Mouse (Mus musculus) liver, postnatal 0 days (tissue): ENCODE results near the gene 2010300C02Rik. TPM values are rescaled to one million over a fixed set of nuclear protein-coding genes. Genes with fewer than 3 reads are reported as not detected.
"Not testable (repeated sequence)": the region's sequence is repeated elsewhere in the genome, so short reads cannot be mapped to it uniquely, and the experiment has no call there.

Source experiments
- ATAC-seq: fragments of 200-750 bp; cut with Nextera tagmentation; 2 replicates; pipeline ENCODE4 v1.8.0; 2017; ENCODE audit warnings: mild to moderate bottlenecking, moderate library complexity
- DNase-seq: peaks from one replicate; pipeline ENCODE4 v3.0.0-alpha.2; 2016
- H3K27ac ChIP-seq: fragments of 300-500 bp; sonication (generic); 2 replicates; pipeline ENCODE4 v1.5.1; 2014; ENCODE audit warnings: antibody characterized with exemption, moderate library complexity, mild to moderate bottlenecking, low read depth
- H3K27me3 ChIP-seq: fragments of 300-500 bp; sonication (generic); 2 replicates; pipeline ENCODE4 v1.6.1; 2014; ENCODE audit warnings: low read length, control low read depth, mixed read lengths; ENCODE audit not compliant: insufficient read depth
- H3K36me3 ChIP-seq: fragments of 300-500 bp; sonication (generic); replicated peaks from 2 replicates; pipeline ENCODE4 v1.6.1; 2014; ENCODE audit warnings: mild to moderate bottlenecking, control low read depth, low read length, moderate library complexity, mixed read lengths; ENCODE audit not compliant: insufficient read depth
- H3K4me1 ChIP-seq: fragments of 300-500 bp; sonication (generic); 2 replicates; pipeline ENCODE4 v1.6.1; 2014; ENCODE audit warnings: antibody characterized with exemption, mild to moderate bottlenecking, control low read depth; ENCODE audit not compliant: insufficient read depth
- H3K4me2 ChIP-seq: fragments of 300-500 bp; sonication (generic); 2 replicates; pipeline ENCODE4 v1.6.1; 2014; ENCODE audit warnings: low read depth, mild to moderate bottlenecking, low read length, moderate library complexity, mixed read lengths
- H3K4me3 ChIP-seq: fragments of 300-500 bp; sonication (generic); 2 replicates; pipeline ENCODE4 v1.5.1; 2014; ENCODE audit warnings: low read depth, low read length
- H3K9ac ChIP-seq: fragments of 300-500 bp; sonication (generic); replicated peaks from 2 replicates; pipeline ENCODE4 v1.6.1; 2014; ENCODE audit warnings: mild to moderate bottlenecking, moderate library complexity
- H3K9me3 ChIP-seq: fragments of 300-500 bp; sonication (generic); 2 replicates; pipeline ENCODE4 v1.6.1; 2016; ENCODE audit warnings: mild to moderate bottlenecking, control low read depth, low read length, mixed read lengths
- CTCF ChIP-seq: sonication (generic); IDR thresholded peaks from 2 replicates; pipeline ENCODE4 v1.5.1; 2016; ENCODE audit warnings: antibody characterized with exemption, low read depth
- EP300 ChIP-seq: IDR thresholded peaks from 2 replicates; pipeline ENCODE4 v1.6.1; 2016; ENCODE audit warnings: antibody characterized with exemption, low read depth, mild to moderate bottlenecking
- WGBS: fragments of 180-500 bp; shearing (Covaris S2); extraction: QIAGEN DNeasy Blood & Tissue Kit; methylation state at CpG from one replicate; pipeline ENCODE4 v1.1.7; 2014; ENCODE audit not compliant: insufficient replicate concordance; 5-methylcytosine and 5-hydroxymethylcytosine counted together
- polyA plus RNA-seq: library from polyadenylated mRNA; unstranded; fragments of >200 nt; fragmentation: Nextera tagmentation; extraction: Ambion mirVana; gene quantifications from 2 replicates; pipeline ENCODE4 v1.2.1, GENCODE M21; 2015

Gene 2010300C02Rik
- polyA plus RNA-seq, 1 experiment from 2014 or later: 0.20 TPM

DNA sequence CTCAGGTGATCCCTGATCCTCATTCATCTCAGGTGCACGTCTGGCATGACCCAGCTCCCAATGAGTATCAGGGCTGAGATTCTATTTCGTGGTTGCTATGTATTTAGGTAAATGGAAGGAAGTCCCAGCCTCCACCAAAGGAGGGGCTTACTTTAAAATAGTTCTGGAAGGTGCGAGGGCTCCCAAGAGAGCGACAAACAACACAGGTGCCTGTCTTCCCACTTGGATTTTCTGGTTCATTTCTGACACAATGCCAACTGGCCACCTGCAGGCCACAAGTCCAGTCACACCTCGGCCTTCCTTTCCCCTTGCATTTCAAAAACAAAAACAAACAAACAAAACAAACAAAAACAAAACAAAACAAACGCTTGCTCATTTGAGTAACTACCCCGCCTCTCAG lies 1.4 kb downstream of the 2010300C02Rik start:
- Histone ChIP-seq H3K36me3 (no peaks in the 10 kb centered on the region), H3K4me1 (peaks cover 8% of the 10 kb centered on the region), H3K27ac (no peak overlapping the region), H3K9ac (no peak overlapping the region), H3K27me3 (peaks cover 32% of the 10 kb centered on the region), H3K9me3 (no peaks in the 10 kb centered on the region), H3K4me3 (no peak overlapping the region), H3K4me2 (no peak overlapping the region)
- DNase-seq (no peak), ATAC-seq (no peak)
- TF ChIP-seq EP300 (no peak), CTCF (no peak)
- WGBS: 44% methylated on average over 7 of the region's 7 CpGs

DNA sequence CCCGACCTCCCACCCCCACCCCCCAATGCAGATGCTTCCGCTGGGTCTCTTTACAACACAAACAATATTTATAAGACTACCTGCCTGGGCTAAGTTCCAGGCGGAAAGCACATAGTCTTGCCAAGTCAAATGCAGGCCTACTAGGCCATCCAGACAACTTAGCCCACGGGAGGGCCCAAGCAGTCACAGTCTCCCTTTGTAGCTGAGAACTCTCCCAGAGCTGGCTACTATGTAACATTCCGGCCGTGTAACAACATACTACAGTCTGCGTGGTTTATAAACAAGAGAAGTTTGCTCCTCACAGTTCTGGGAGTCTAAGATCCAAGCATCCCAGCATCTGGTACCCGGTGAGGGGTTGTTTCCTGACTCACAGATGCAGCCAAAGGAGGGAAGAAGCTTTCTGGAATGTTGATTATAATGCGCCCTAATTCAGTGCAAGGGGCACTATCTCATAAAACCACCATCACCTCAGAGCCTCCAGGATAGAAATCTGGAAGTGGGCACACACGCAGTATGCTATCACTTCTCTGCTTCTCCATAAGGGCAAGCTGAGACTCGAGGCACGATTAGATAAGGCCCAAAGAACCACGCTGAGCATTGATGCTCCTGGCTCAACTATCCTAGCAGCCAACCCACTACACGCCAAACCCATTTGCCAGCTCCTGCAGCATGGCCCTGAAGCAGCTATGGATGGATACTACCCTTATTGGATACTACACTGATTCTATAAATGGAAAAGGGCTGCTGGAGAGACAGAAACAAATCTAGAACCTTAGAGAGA lies 2.3 kb downstream of the 2010300C02Rik start:
- Histone ChIP-seq H3K4me3 (no peak overlapping the region), H3K4me1 (peaks cover 8% of the 10 kb centered on the region), H3K4me2 (no peak overlapping the region), H3K27me3 (peaks cover 32% of the 10 kb centered on the region), H3K36me3 (no peaks in the 10 kb centered on the region), H3K9ac (no peak overlapping the region), H3K9me3 (no peaks in the 10 kb centered on the region), H3K27ac (no peak overlapping the region)
- ATAC-seq (no peak), DNase-seq (no peak)
- TF ChIP-seq CTCF: no peak
- TF ChIP-seq EP300: no peak
- 64% methylated on average over 14 of the region's 14 CpGs for WGBS

DNA sequence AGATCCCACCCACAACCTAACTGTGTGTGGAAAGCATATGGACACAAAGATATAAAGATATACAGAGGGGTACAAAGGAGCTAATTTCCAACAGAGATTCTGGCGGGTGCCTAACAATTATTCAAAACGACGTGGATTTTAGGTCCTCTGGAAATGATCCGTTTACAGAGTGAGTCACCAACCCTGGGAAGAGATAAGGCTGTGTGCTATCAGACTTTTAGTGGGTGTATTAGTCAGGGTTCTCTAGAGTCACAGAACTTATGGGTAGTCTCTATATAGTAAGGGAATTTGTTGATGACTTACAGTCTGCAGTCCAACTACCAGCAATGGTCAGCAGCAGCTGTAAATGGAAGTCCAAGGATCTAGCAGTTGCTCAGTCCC lies 7.5 kb downstream of the 2010300C02Rik start:
- not testable (repeated sequence) for H3K36me3 ChIP-seq, DNase-seq, ATAC-seq, H3K27ac ChIP-seq, H3K4me2 ChIP-seq, H3K27me3 ChIP-seq, H3K4me1 ChIP-seq, H3K9ac ChIP-seq, H3K4me3 ChIP-seq, H3K9me3 ChIP-seq
- WGBS: 30% methylated on average over 4 of the region's 4 CpGs

DNA sequence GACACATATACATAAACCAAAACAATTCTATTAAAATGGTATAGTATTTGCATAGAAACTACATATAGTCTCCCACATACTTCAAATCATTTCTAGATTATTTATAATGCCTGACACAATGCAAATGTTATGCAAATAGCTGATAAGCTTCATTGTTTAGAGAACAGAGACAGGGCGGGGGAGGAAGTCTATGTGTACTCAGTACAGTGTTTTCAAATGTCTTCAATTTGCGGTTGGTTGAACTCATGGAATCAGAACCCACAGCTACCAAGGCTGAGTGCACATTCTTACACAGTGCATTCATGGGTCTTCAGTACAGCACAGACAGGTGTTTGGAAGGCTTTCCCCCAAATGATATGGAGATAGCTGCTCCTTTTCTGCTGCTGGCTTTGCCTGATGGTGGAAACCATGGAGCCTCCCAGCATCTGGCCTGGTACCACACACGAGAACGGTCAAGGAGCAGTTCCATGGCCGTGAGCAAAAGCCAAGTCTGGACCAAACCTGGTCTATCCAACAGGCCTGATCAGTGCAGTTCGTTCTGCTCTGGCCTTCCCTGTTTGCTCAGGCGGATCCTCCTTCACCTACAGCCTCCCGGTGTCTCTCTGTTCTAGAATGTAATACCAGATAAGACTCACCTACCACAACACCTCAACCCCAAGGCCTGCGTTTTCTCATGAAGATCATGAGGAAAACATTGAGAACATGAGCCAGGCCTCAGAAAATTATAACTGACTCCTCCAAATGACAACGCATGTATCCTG lies 8.1 kb downstream of the 2010300C02Rik start:
- 71% methylated on average over 10 of the region's 10 CpGs for WGBS

DNA sequence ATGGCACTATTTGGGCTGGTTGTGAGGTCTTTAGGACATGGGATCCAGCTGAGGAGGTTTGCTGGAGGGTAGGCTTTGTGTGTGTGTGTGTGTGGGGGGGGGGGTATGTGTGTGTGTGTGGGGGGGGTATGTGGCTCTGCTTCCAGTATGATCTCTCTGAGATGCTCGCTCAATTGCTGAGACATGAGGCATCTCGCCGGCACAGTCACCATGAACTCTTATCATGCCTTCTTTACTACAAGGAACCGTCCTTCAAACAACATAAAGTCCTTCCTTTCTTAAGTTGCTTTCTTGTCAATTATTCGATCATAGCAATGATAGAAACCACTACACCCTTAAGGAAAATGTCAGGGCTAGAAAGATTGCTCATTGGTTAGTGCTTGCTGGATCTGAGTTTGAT lies 8.8 kb downstream of the 2010300C02Rik start:
- H3K36me3 ChIP-seq: no peaks in the 10 kb centered on the region
- DNase-seq: no peak
- H3K4me3 ChIP-seq: no peak overlapping the region
- WGBS: 79% methylated on average over 5 of the region's 5 CpGs
- H3K9me3 ChIP-seq: no peaks in the 10 kb centered on the region
- H3K9ac ChIP-seq: no peak overlapping the region
- no peak overlapping the region for H3K4me2 ChIP-seq
- TF ChIP-seq EP300 (no peak), CTCF (no peak)
- 0 out of 2 replicates have a peak, but pooled peaks cover 2% of the 10 kb centered on the region for H3K27me3 ChIP-seq
- H3K4me1 ChIP-seq: no peaks in the 10 kb centered on the region
- ATAC-seq: no peak
- no peak overlapping the region for H3K27ac ChIP-seq

More for the DNA sequence above, 8.1 kb downstream of the 2010300C02Rik start:
- Histone ChIP-seq H3K9me3 (no peaks in the 10 kb centered on the region), H3K9ac (no peak overlapping the region), H3K4me2 (no peak overlapping the region), H3K27me3 (0 out of 2 replicates have a peak, but pooled peaks cover 2% of the 10 kb centered on the region), H3K4me3 (no peak overlapping the region), H3K36me3 (no peaks in the 10 kb centered on the region), H3K27ac (no peak overlapping the region), H3K4me1 (no peaks in the 10 kb centered on the region)
- no peak for ATAC-seq
- DNase-seq: no peak
- TF ChIP-seq EP300: no peak
- TF ChIP-seq CTCF: no peak

DNA sequence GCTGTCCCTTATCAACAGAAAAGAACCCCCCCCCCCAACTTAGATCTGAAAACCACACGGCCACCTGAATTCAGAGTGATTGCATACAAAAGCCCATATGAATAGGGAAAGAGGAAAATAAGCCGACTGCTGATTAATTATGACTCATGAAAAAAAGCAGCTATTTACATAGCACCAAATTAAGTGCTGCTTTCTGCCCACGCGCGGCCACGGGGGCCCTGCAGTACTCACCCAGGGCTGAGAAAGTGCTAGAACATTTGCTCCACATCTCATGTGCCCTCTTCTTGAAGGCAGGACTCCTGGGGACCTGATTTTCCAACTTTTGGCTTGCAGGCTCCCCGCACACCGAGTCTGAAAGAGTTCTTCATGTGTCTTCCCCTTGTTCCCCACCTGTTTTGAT lies 10.1 kb downstream of the 2010300C02Rik start:
- no peak overlapping the region for H3K4me2 ChIP-seq
- DNase-seq (no peak), ATAC-seq (no peak)
- 0 out of 2 replicates have a peak, but pooled peaks cover 2% of the 10 kb centered on the region for H3K27me3 ChIP-seq
- H3K4me3 ChIP-seq: no peak overlapping the region
- H3K4me1 ChIP-seq: no peaks in the 10 kb centered on the region
- no peak for TF ChIP-seq EP300
- 0 out of 2 replicates have a peak, but pooled peaks cover 2% of the 10 kb centered on the region for H3K9me3 ChIP-seq
- no peaks in the 10 kb centered on the region for H3K36me3 ChIP-seq
- no peak overlapping the region for H3K9ac ChIP-seq
- H3K27ac ChIP-seq: no peak overlapping the region
- WGBS: 74% methylated on average over 8 of the region's 8 CpGs
